Mouse (Mus musculus) embryonic fibroblast, embryonic 13.5 days (primary cell): ENCODE data around the gene Birc6.

Experiments used
- CTCF ChIP-seq: IDR thresholded peaks from 2 replicates; pipeline ENCODE4 v1.5.1; 2011; ENCODE audit warnings: mild to moderate bottlenecking, control low read depth, low read length, moderate library complexity, borderline replicate concordance; ENCODE audit not compliant: insufficient read depth
- POLR2A ChIP-seq: IDR thresholded peaks from 2 replicates; pipeline ENCODE4 v1.6.1; 2011; ENCODE audit warnings: low read depth, mild to moderate bottlenecking, control low read depth, low read length, moderate library complexity

GRCm38 (mm10) chr17:74577173-74577572 is 49.1 kb downstream of the Birc6 start:
- TF ChIP-seq POLR2A (no peak), CTCF (no peak)
